ENCODE assay signal across 9 mouse cellular contexts in genomic region chr7:70576112-70576910, GRCm38 (mm10).
A peak's percentile ranks its signal among the peaks of the same experiment; 100 is the strongest.
DNase-seq lines count a peak whose midpoint lies in the region; ATAC-seq lines count a peak whose summit lies in the region.
"Had no signal": no experiment of that assay in that cellular context is flagged by ENCODE, and none has a peak within 500 bp of the region (broad histone marks: within the 10 kb centered on the region; RNA-seq: fewer than 3 reads in every experiment).

No protein-coding gene starts in this region.

- WGBS in hindbrain, embryonic 16.5 days = 36% methylated on average over 15 of the region's 15 CpGs
- WGBS in hindbrain, embryonic 13.5 days = 44% methylated on average over 15 of the region's 15 CpGs
- WGBS in neural tube, embryonic 15.5 days = 48% methylated on average over 15 of the region's 15 CpGs

- H3K9me3 ChIP-seq in hindbrain, embryonic 16.5 days (ENCODE audit: control insufficient read depth, low read length) = no peaks in the 10 kb centered on the region
- no peaks in the 10 kb centered on the region for H3K9me3 ChIP-seq in hindbrain, embryonic 13.5 days
- no peaks in the 10 kb centered on the region for H3K9me3 ChIP-seq in neural tube, embryonic 15.5 days (replicated peaks)
- H3K9me3 ChIP-seq: neural tube, embryonic 12.5 days had no signal

- peak; percentile 22 for DNase-seq in adrenal gland, adult 2 months
- DNase-seq in kidney, adult 11 months = peak; percentile 84
- DNase-seq in lung, postnatal 4 days = peak; percentile 43 to 54
- no peak for DNase-seq in left cerebral cortex, adult 9 months (ENCODE audit: low spot score in 2 of 2)
- DNase-seq in right cerebral cortex, postnatal 25 days = no peak

- H3K4me2 ChIP-seq in hindbrain, embryonic 16.5 days (ENCODE audit: low read length) = peak overlapping the region; percentile 6; the same call in 1 of the 2 replicates
- H3K4me2 ChIP-seq in hindbrain, embryonic 13.5 days = no peak overlapping the region
- no peak overlapping the region for H3K4me2 ChIP-seq in neural tube, embryonic 15.5 days
- H3K4me2 ChIP-seq: neural tube, embryonic 12.5 days had no signal

- H3K27me3 ChIP-seq in hindbrain, embryonic 16.5 days (replicated peaks; ENCODE audit: control insufficient read depth, insufficient read depth, low read length) = no peaks in the 10 kb centered on the region
- 0 out of 2 replicates have a peak, but pooled peaks cover 11% of the 10 kb centered on the region for H3K27me3 ChIP-seq in hindbrain, embryonic 13.5 days
- H3K27me3 ChIP-seq in neural tube, embryonic 15.5 days (replicated peaks) = no peaks in the 10 kb centered on the region
- H3K27me3 ChIP-seq: neural tube, embryonic 12.5 days had no signal

- peak; percentile 14; the same call in 1 of the 2 replicates for ATAC-seq in hindbrain, embryonic 16.5 days
- ATAC-seq in hindbrain, embryonic 13.5 days (ENCODE audit: low FRiP score) = no peak
- no peak for ATAC-seq in neural tube, embryonic 15.5 days (ENCODE audit: low FRiP score)

- no peak overlapping the region for H3K9ac ChIP-seq in hindbrain, embryonic 16.5 days (ENCODE audit: low read depth, low read length)
- H3K9ac ChIP-seq in hindbrain, embryonic 13.5 days = no peak overlapping the region
- H3K9ac ChIP-seq in neural tube, embryonic 15.5 days (replicated peaks) = no peak overlapping the region
- H3K9ac ChIP-seq: neural tube, embryonic 12.5 days had no signal

- no peak overlapping the region for H3K27ac ChIP-seq in hindbrain, embryonic 16.5 days (ENCODE audit: low read depth, low read length)
- H3K27ac ChIP-seq in hindbrain, embryonic 13.5 days = no peak overlapping the region
- no peak overlapping the region for H3K27ac ChIP-seq in neural tube, embryonic 15.5 days (replicated peaks)
- H3K27ac ChIP-seq: neural tube, embryonic 12.5 days had no signal

- H3K4me3 ChIP-seq in hindbrain, embryonic 16.5 days (ENCODE audit: low read length) = no peak overlapping the region
- no peak overlapping the region for H3K4me3 ChIP-seq in hindbrain, embryonic 13.5 days
- no peak overlapping the region for H3K4me3 ChIP-seq in neural tube, embryonic 15.5 days (replicated peaks)
- H3K4me3 ChIP-seq: neural tube, embryonic 12.5 days had no signal

- no peaks in the 10 kb centered on the region for H3K36me3 ChIP-seq in hindbrain, embryonic 16.5 days (ENCODE audit: control insufficient read depth, insufficient read depth, low read length)
- no peaks in the 10 kb centered on the region for H3K36me3 ChIP-seq in hindbrain, embryonic 13.5 days
- no peaks in the 10 kb centered on the region for H3K36me3 ChIP-seq in neural tube, embryonic 15.5 days
- H3K36me3 ChIP-seq: neural tube, embryonic 12.5 days had no signal

- peaks cover 3% of the 10 kb centered on the region; the same call in 1 of the 2 replicates for H3K4me1 ChIP-seq in hindbrain, embryonic 16.5 days (ENCODE audit: control insufficient read depth, insufficient read depth, low read depth, low read length)
- H3K4me1 ChIP-seq in hindbrain, embryonic 13.5 days (replicated peaks) = peaks cover 4% of the 10 kb centered on the region; the same call in 1 of the 2 replicates
- H3K4me1 ChIP-seq in neural tube, embryonic 15.5 days = no peaks in the 10 kb centered on the region
- H3K4me1 ChIP-seq: neural tube, embryonic 12.5 days had no signal

Comparison
In these comparisons a context has a peak if more than half of its experiments do, and no peak if none do; other contexts are left out.
1. DNase-seq: peak in adrenal gland, adult 2 months (single experiment), kidney, adult 11 months (single experiment) and lung, postnatal 4 days (2 of 2); none in left cerebral cortex, adult 9 months (0 of 2) and right cerebral cortex, postnatal 25 days (single experiment).